Comparison of ENCODE assay signal across 8 mouse cellular contexts in genomic region chr10:117130037-117130436, GRCm38 (mm10). TPM values are rescaled to one million over a fixed set of nuclear protein-coding genes. Genes with fewer than 3 reads are reported as not detected.
DNase-seq lines count a peak whose midpoint lies in the region.
"Had no signal": no experiment of that assay in that cellular context is flagged by ENCODE, and none has a peak within 500 bp of the region (broad histone marks: within the 10 kb centered on the region; RNA-seq: fewer than 3 reads in every experiment).

No protein-coding gene starts in this region.

- peak; percentile 12 for DNase-seq in ovary, adult 18-20 months (ENCODE audit: low spot score)
- no peak for DNase-seq in ovary, postnatal 10 days (ENCODE audit: low spot score)
- DNase-seq in cerebellum, adult 8-10 months = peak; percentile 32
- peak; percentile 42 to 43 for DNase-seq in kidney, adult 8-10 months
- peak; percentile 63 for DNase-seq in skeletal muscle tissue, adult 2 months (ENCODE audit: low read depth, low spot score)
- no peak for DNase-seq in thymus, postnatal 36 days
- no peak for DNase-seq in left cerebral cortex, postnatal 4 days
- DNase-seq: layer of hippocampus, postnatal 36 days had no signal

- intact Hi-C loops in left cerebral cortex, postnatal 4 days (cut with DNase I) = no loop called here

RNA-seq across cellular contexts. Expression of gene Frs2, which starts 18.3 kb away (rescaled TPM):
- total RNA-seq in left cerebral cortex, postnatal 4 days (2021) = 10 to 100 TPM; 30.6 to 32.0 TPM

Comparison
In these comparisons a context has a peak if more than half of its experiments do, and no peak if none do; other contexts are left out.
1. DNase-seq: peak in ovary, adult 18-20 months (single experiment), cerebellum, adult 8-10 months (single experiment), kidney, adult 8-10 months (2 of 2) and skeletal muscle tissue, adult 2 months (single experiment); none in ovary, postnatal 10 days (single experiment), thymus, postnatal 36 days (0 of 2) and left cerebral cortex, postnatal 4 days (single experiment).